Mouse (Mus musculus) thymus, adult 2 months (tissue): ENCODE data around the gene Atl1. TPM values are rescaled to one million over a fixed set of nuclear protein-coding genes. Genes with fewer than 3 reads are reported as not detected.
A peak's percentile ranks its signal among the peaks of the same experiment; 100 is the strongest.

Source experiments
- DNase-seq: peaks from one replicate; pipeline ENCODE4 v3.0.0; 2021
- H3K27ac ChIP-seq: fragments of 200-500 bp; 2 replicates; pipeline ENCODE4 v1.5.1; 2012; ENCODE audit warnings: low read length, control low read depth; ENCODE audit not compliant: control insufficient read depth, insufficient read depth
- H3K27me3 ChIP-seq: fragments of 200-500 bp; 2 replicates; pipeline ENCODE4 v1.6.1; 2012; ENCODE audit warnings: mild to moderate bottlenecking, low read length, moderate library complexity, mixed read lengths; ENCODE audit not compliant: control insufficient read depth, insufficient read depth
- H3K36me3 ChIP-seq: fragments of 200-500 bp; 2 replicates; pipeline ENCODE4 v1.6.1; 2012; ENCODE audit warnings: mild to moderate bottlenecking, low read length, moderate library complexity; ENCODE audit not compliant: control insufficient read depth, insufficient read depth
- H3K4me1 ChIP-seq: fragments of 200-500 bp; replicated peaks from 2 replicates; pipeline ENCODE4 v1.6.1; 2012; ENCODE audit warnings: low read length; ENCODE audit not compliant: control insufficient read depth, insufficient read depth
- H3K4me3 ChIP-seq: fragments of 200-500 bp; 2 replicates; pipeline ENCODE4 v1.5.1; 2012; ENCODE audit warnings: mild to moderate bottlenecking, low read length, control low read depth, moderate library complexity; ENCODE audit not compliant: control insufficient read depth, insufficient read depth
- CTCF ChIP-seq: fragments of 200-500 bp; IDR thresholded peaks from 2 replicates; pipeline ENCODE4 v1.5.1; 2012; ENCODE audit warnings: mild to moderate bottlenecking, control low read depth, low read length, moderate library complexity, borderline replicate concordance; ENCODE audit not compliant: control insufficient read depth, poor library complexity, insufficient read depth; ENCODE audit errors: extremely low read depth
- POLR2A ChIP-seq: fragments of 200-500 bp; IDR thresholded peaks from 2 replicates; pipeline ENCODE4 v1.6.1; 2012; ENCODE audit warnings: mild to moderate bottlenecking, low read length, control low read depth, moderate library complexity; ENCODE audit not compliant: control insufficient read depth, poor library complexity, insufficient read depth; ENCODE audit errors: extremely low read depth
- WGBS: fragments of 180-500 bp; shearing (Covaris S2); methylation state at CpG from one replicate; pipeline ENCODE4 v1.1.7; 2018; 5-methylcytosine and 5-hydroxymethylcytosine counted together
- polyA plus RNA-seq: library from polyadenylated mRNA; depleted of rRNA; stranded (reverse); fragments of >200 nt; gene quantifications from 2 replicates; pipeline ENCODE4 v1.2.3, GENCODE M21; 2012

The Atl1 gene
- polyA plus RNA-seq, 1 experiment: 0.75 TPM

GRCm38 (mm10) chr12:69863505-69863904, 28.9 kb upstream of the Atl1 start:
- Histone ChIP-seq H3K4me1 (peaks cover 45% of the 10 kb centered on the region), H3K27ac (no peak overlapping the region; the same call in 1 of the 2 replicates), H3K4me3 (no peak overlapping the region), H3K27me3 (no peaks in the 10 kb centered on the region), H3K36me3 (no peaks in the 10 kb centered on the region)
- DNase-seq: peak; percentile 77
- TF ChIP-seq CTCF (no peak), POLR2A (no peak)
- WGBS: 1% methylated on average over 5 of the region's 5 CpGs

GRCm38 (mm10) chr12:69864164-69864692, 28.2 kb upstream of the Atl1 start:
- DNase-seq: no peak
- H3K4me1 ChIP-seq: peaks cover 46% of the 10 kb centered on the region
- H3K36me3 ChIP-seq: no peaks in the 10 kb centered on the region
- H3K27ac ChIP-seq: no peak overlapping the region
- TF ChIP-seq POLR2A (no peak), CTCF (no peak)
- H3K4me3 ChIP-seq: no peak overlapping the region
- H3K27me3 ChIP-seq: no peaks in the 10 kb centered on the region
- WGBS: 16% methylated on average over 4 of the region's 4 CpGs

GRCm38 (mm10) chr12:69867338-69867737, 25.1 kb upstream of the Atl1 start:
- TF ChIP-seq POLR2A (no peak), CTCF (no peak)
- Histone ChIP-seq H3K4me1 (peaks cover 40% of the 10 kb centered on the region), H3K4me3 (no peak overlapping the region), H3K27ac (peak overlapping the region; percentile 92), H3K27me3 (no peaks in the 10 kb centered on the region), H3K36me3 (no peaks in the 10 kb centered on the region)
- peak; percentile 52 for DNase-seq
- WGBS: 6% methylated on average over 5 of the region's 5 CpGs

GRCm38 (mm10) chr12:69871632-69872031, 20.8 kb upstream of the Atl1 start:
- H3K36me3 ChIP-seq: no peaks in the 10 kb centered on the region
- peaks cover 2% of the 10 kb centered on the region; the same call in 1 of the 2 replicates for H3K27me3 ChIP-seq
- TF ChIP-seq CTCF (no peak), POLR2A (no peak)
- 84% methylated on average over 5 of the region's 5 CpGs for WGBS
- peaks cover 13% of the 10 kb centered on the region for H3K4me1 ChIP-seq
- DNase-seq: no peak
- no peak overlapping the region for H3K4me3 ChIP-seq
- no peak overlapping the region for H3K27ac ChIP-seq

GRCm38 (mm10) chr12:69877842-69878363, 14.5 kb upstream of the Atl1 start:
- no peaks in the 10 kb centered on the region for H3K36me3 ChIP-seq
- H3K27ac ChIP-seq: no peak overlapping the region
- H3K4me1 ChIP-seq: peaks cover 5% of the 10 kb centered on the region
- peaks cover 6% of the 10 kb centered on the region; the same call in 1 of the 2 replicates for H3K27me3 ChIP-seq
- TF ChIP-seq POLR2A (no peak), CTCF (no peak)
- no peak for DNase-seq
- H3K4me3 ChIP-seq: no peak overlapping the region
- 92% methylated on average over 9 of the region's 9 CpGs for WGBS

- Histone ChIP-seq H3K27ac (no peak overlapping the region), H3K4me1 (peaks cover 5% of the 10 kb centered on the region), H3K36me3 (no peaks in the 10 kb centered on the region), H3K27me3 (peaks cover 6% of the 10 kb centered on the region; the same call in 1 of the 2 replicates), H3K4me3 (no peak overlapping the region)
- 86% methylated on average over 4 of the region's 4 CpGs for WGBS
- TF ChIP-seq CTCF (no peak), POLR2A (no peak)
- DNase-seq: no peak
These were observed 13.2 kb upstream of the Atl1 start for GRCm38 (mm10) chr12:69879172-69879665.

GRCm38 (mm10) chr12:69879739-69880138, 12.7 kb upstream of the Atl1 start:
- no peak overlapping the region for H3K27ac ChIP-seq
- H3K36me3 ChIP-seq: no peaks in the 10 kb centered on the region
- WGBS: 84% methylated on average over 6 of the region's 6 CpGs

More at GRCm38 (mm10) chr12:69879739-69880138, 12.7 kb upstream of the Atl1 start:
- no peak overlapping the region for H3K4me3 ChIP-seq
- H3K4me1 ChIP-seq: peaks cover 5% of the 10 kb centered on the region
- H3K27me3 ChIP-seq: peaks cover 6% of the 10 kb centered on the region; the same call in 1 of the 2 replicates
- TF ChIP-seq CTCF (no peak), POLR2A (no peak)
- DNase-seq: no peak
